Mouse (Mus musculus) forebrain, embryonic 16.5 days (tissue): ENCODE data around the gene Tbc1d2b. TPM values are rescaled to one million over a fixed set of nuclear protein-coding genes. Genes with fewer than 3 reads are reported as not detected.

ENCODE experiments used
- ATAC-seq: fragments of 200-750 bp; cut with Nextera tagmentation; 2 replicates; pipeline ENCODE4 v1.8.0; 2017; ENCODE audit warnings: mild to moderate bottlenecking, moderate library complexity
- H3K27ac ChIP-seq: fragments of 300-500 bp; sonication (generic); 2 replicates; pipeline ENCODE4 v1.5.1; 2014; ENCODE audit warnings: low read length, control low read depth
- H3K27me3 ChIP-seq: fragments of 300-500 bp; sonication (generic); replicated peaks from 2 replicates; pipeline ENCODE4 v1.6.1; 2014; ENCODE audit warnings: low read length; ENCODE audit not compliant: control insufficient read depth, insufficient read depth
- H3K36me3 ChIP-seq: fragments of 300-500 bp; sonication (generic); 2 replicates; pipeline ENCODE4 v1.6.1; 2014; ENCODE audit not compliant: control insufficient read depth, insufficient read depth
- H3K4me1 ChIP-seq: fragments of 300-500 bp; sonication (generic); replicated peaks from 2 replicates; pipeline ENCODE4 v1.6.1; 2014; ENCODE audit warnings: low read length; ENCODE audit not compliant: control insufficient read depth, insufficient read depth
- H3K4me2 ChIP-seq: fragments of 300-500 bp; sonication (generic); 2 replicates; pipeline ENCODE4 v1.6.1; 2014; ENCODE audit warnings: mild to moderate bottlenecking, low read length, control low read depth
- H3K4me3 ChIP-seq: fragments of 300-500 bp; sonication (generic); replicated peaks from 2 replicates; pipeline ENCODE4 v1.5.1; 2014; ENCODE audit warnings: mild to moderate bottlenecking, low read length, control low read depth
- H3K9ac ChIP-seq: fragments of 300-500 bp; sonication (generic); replicated peaks from 2 replicates; pipeline ENCODE4 v1.6.1; 2014; ENCODE audit warnings: low read depth, low read length, control low read depth
- H3K9me3 ChIP-seq: fragments of 300-500 bp; sonication (generic); 2 replicates; pipeline ENCODE4 v1.6.1; 2016; ENCODE audit warnings: low read length; ENCODE audit not compliant: control insufficient read depth
- WGBS: fragments of 180-500 bp; shearing (Covaris S2); extraction: QIAGEN DNeasy Blood & Tissue Kit; methylation state at CpG from one replicate; pipeline ENCODE4 v1.1.7; 2014; 5-methylcytosine and 5-hydroxymethylcytosine counted together
- polyA plus RNA-seq: library from polyadenylated mRNA; unstranded; fragments of >200 nt; fragmentation: Nextera tagmentation; extraction: Ambion mirVana; gene quantifications from 2 replicates; pipeline ENCODE4 v1.2.1, GENCODE M21; 2015

The Tbc1d2b gene
- polyA plus RNA-seq, 1 experiment from 2014 or later: 5.3 TPM

GRCm38 (mm10) chr9:90237232-90238062 lies 33.2 kb downstream of the Tbc1d2b start:
- Histone ChIP-seq H3K27ac (no peak overlapping the region), H3K36me3 (no peaks in the 10 kb centered on the region), H3K4me1 (no peaks in the 10 kb centered on the region), H3K9ac (no peak overlapping the region), H3K9me3 (no peaks in the 10 kb centered on the region), H3K4me3 (no peak overlapping the region), H3K27me3 (no peaks in the 10 kb centered on the region), H3K4me2 (no peak overlapping the region)
- ATAC-seq: no peak
- WGBS: 82% methylated on average over 9 of the region's 9 CpGs

- Histone ChIP-seq H3K9me3 (no peaks in the 10 kb centered on the region), H3K4me3 (no peak overlapping the region), H3K36me3 (no peaks in the 10 kb centered on the region), H3K9ac (no peak overlapping the region), H3K4me1 (no peaks in the 10 kb centered on the region), H3K27ac (no peak overlapping the region), H3K4me2 (no peak overlapping the region), H3K27me3 (no peaks in the 10 kb centered on the region)
- 97% methylated on average over 5 of the region's 5 CpGs for WGBS
- ATAC-seq: no peak
Measured at GRCm38 (mm10) chr9:90236817-90237216, 33.8 kb downstream of the Tbc1d2b start.

- no peaks in the 10 kb centered on the region for H3K36me3 ChIP-seq
- no peak overlapping the region for H3K4me2 ChIP-seq
- H3K9ac ChIP-seq: no peak overlapping the region
- H3K27me3 ChIP-seq: no peaks in the 10 kb centered on the region
- H3K9me3 ChIP-seq: no peaks in the 10 kb centered on the region
- no peaks in the 10 kb centered on the region for H3K4me1 ChIP-seq
- 89% methylated on average over 10 of the region's 10 CpGs for WGBS
- H3K4me3 ChIP-seq: no peak overlapping the region
- H3K27ac ChIP-seq: no peak overlapping the region
- no peak for ATAC-seq
Measured at GRCm38 (mm10) chr9:90235258-90235882, 35.2 kb downstream of the Tbc1d2b start.

- Histone ChIP-seq H3K9me3 (no peaks in the 10 kb centered on the region), H3K4me2 (no peak overlapping the region), H3K4me1 (no peaks in the 10 kb centered on the region), H3K4me3 (no peak overlapping the region), H3K9ac (no peak overlapping the region), H3K27me3 (no peaks in the 10 kb centered on the region), H3K36me3 (no peaks in the 10 kb centered on the region), H3K27ac (no peak overlapping the region)
- 93% methylated on average over 5 of the region's 5 CpGs for WGBS
- no peak for ATAC-seq
Measured at GRCm38 (mm10) chr9:90234786-90235185, 35.8 kb downstream of the Tbc1d2b start.

GRCm38 (mm10) chr9:90233906-90234419 lies 36.6 kb downstream of the Tbc1d2b start:
- Histone ChIP-seq H3K27me3 (no peaks in the 10 kb centered on the region), H3K27ac (no peak overlapping the region), H3K9ac (no peak overlapping the region), H3K9me3 (no peaks in the 10 kb centered on the region), H3K4me2 (no peak overlapping the region), H3K4me1 (no peaks in the 10 kb centered on the region), H3K36me3 (no peaks in the 10 kb centered on the region), H3K4me3 (no peak overlapping the region)
- ATAC-seq: no peak
- WGBS: 96% methylated on average over 5 of the region's 5 CpGs

- no peaks in the 10 kb centered on the region for H3K9me3 ChIP-seq
- no peak overlapping the region for H3K9ac ChIP-seq
- ATAC-seq: no peak
- no peaks in the 10 kb centered on the region for H3K36me3 ChIP-seq
- H3K4me3 ChIP-seq: no peak overlapping the region
- 83% methylated on average over 8 of the region's 8 CpGs for WGBS
- no peak overlapping the region for H3K27ac ChIP-seq
- no peaks in the 10 kb centered on the region for H3K27me3 ChIP-seq
- no peaks in the 10 kb centered on the region for H3K4me1 ChIP-seq
- H3K4me2 ChIP-seq: no peak overlapping the region
Measured at GRCm38 (mm10) chr9:90232781-90233690, 37.6 kb downstream of the Tbc1d2b start.

GRCm38 (mm10) chr9:90227171-90227570 lies 43.4 kb downstream of the Tbc1d2b start:
- H3K9ac ChIP-seq: no peak overlapping the region
- no peak overlapping the region for H3K4me2 ChIP-seq
- WGBS: 74% methylated on average over 12 of the region's 12 CpGs
- no peaks in the 10 kb centered on the region for H3K9me3 ChIP-seq
- H3K4me1 ChIP-seq: no peaks in the 10 kb centered on the region; the same call in 1 of the 2 replicates
- H3K4me3 ChIP-seq: no peak overlapping the region
- peaks cover 3% of the 10 kb centered on the region; the same call in 1 of the 2 replicates for H3K36me3 ChIP-seq
- no peak for ATAC-seq
- H3K27me3 ChIP-seq: no peaks in the 10 kb centered on the region
- no peak overlapping the region for H3K27ac ChIP-seq

GRCm38 (mm10) chr9:90226742-90227096 lies 43.9 kb downstream of the Tbc1d2b start:
- H3K27me3 ChIP-seq: no peaks in the 10 kb centered on the region
- H3K4me3 ChIP-seq: no peak overlapping the region
- ATAC-seq: no peak
- WGBS: 82% methylated on average over 2 of the region's 2 CpGs
- no peaks in the 10 kb centered on the region for H3K9me3 ChIP-seq
- no peak overlapping the region for H3K9ac ChIP-seq
- no peak overlapping the region for H3K4me2 ChIP-seq
- H3K27ac ChIP-seq: no peak overlapping the region
- H3K36me3 ChIP-seq: peaks cover 5% of the 10 kb centered on the region; the same call in 1 of the 2 replicates
- H3K4me1 ChIP-seq: no peaks in the 10 kb centered on the region; the same call in 1 of the 2 replicates
